Mouse (Mus musculus): ENCODE data around the gene Cass4. TPM values are rescaled to one million over a fixed set of nuclear protein-coding genes. Genes with fewer than 3 reads are reported as not detected.

Gene Cass4
- polyA plus RNA-seq, 1 experiment from 2014 or later = 0.11 TPM

- no peak for ATAC-seq
Observed at GRCm38 (mm10) chr2:172462813-172463212, 69.2 kb downstream of the Cass4 start.

GRCm38 (mm10) chr2:172466427-172467132 lies 73.0 kb downstream of the Cass4 start:
- WGBS = 69% methylated on average over 11 of the region's 11 CpGs
- ATAC-seq = no peak

More at GRCm38 (mm10) chr2:172462813-172463212, 69.2 kb downstream of the Cass4 start:
- WGBS = 89% methylated on average over 4 of the region's 4 CpGs
- H3K4me2 ChIP-seq (ENCODE audit: low read length) = no peak overlapping the region
- H3K4me3 ChIP-seq (ENCODE audit: low read depth, low read length) = no peak overlapping the region
- H3K9me3 ChIP-seq (replicated peaks; ENCODE audit: control insufficient read depth, low read length, poor library complexity, severe bottlenecking) = no peaks in the 10 kb centered on the region
- H3K36me3 ChIP-seq (ENCODE audit: control insufficient read depth, insufficient read depth, low read length) = peaks cover 22% of the 10 kb centered on the region
- H3K27ac ChIP-seq (ENCODE audit: low read length) = no peak overlapping the region
- no peak overlapping the region for H3K9ac ChIP-seq (ENCODE audit: low read depth, low read length)
- H3K27me3 ChIP-seq (ENCODE audit: control insufficient read depth, insufficient read depth, low read depth, low read length) = no peaks in the 10 kb centered on the region
- H3K4me1 ChIP-seq (ENCODE audit: control insufficient read depth, insufficient read depth, low read length) = no peaks in the 10 kb centered on the region

GRCm38 (mm10) chr2:172467206-172467605 lies 73.6 kb downstream of the Cass4 start:
- WGBS = 94% methylated on average over 5 of the region's 5 CpGs
- Histone ChIP-seq H3K4me2 (ENCODE audit: low read length) (no peak overlapping the region), H3K9me3 (replicated peaks; ENCODE audit: control insufficient read depth, low read length, poor library complexity, severe bottlenecking) (no peaks in the 10 kb centered on the region)

More at GRCm38 (mm10) chr2:172466427-172467132, 73.0 kb downstream of the Cass4 start:
- no peak overlapping the region for H3K4me2 ChIP-seq (ENCODE audit: low read length)
- no peaks in the 10 kb centered on the region for H3K9me3 ChIP-seq (replicated peaks; ENCODE audit: control insufficient read depth, low read length, poor library complexity, severe bottlenecking)
- H3K9ac ChIP-seq (ENCODE audit: low read depth, low read length) = no peak overlapping the region
- no peaks in the 10 kb centered on the region for H3K4me1 ChIP-seq (ENCODE audit: control insufficient read depth, insufficient read depth, low read length)
- peaks cover 31% of the 10 kb centered on the region for H3K36me3 ChIP-seq (ENCODE audit: control insufficient read depth, insufficient read depth, low read length)
- no peak overlapping the region for H3K4me3 ChIP-seq (ENCODE audit: low read depth, low read length)
- no peaks in the 10 kb centered on the region for H3K27me3 ChIP-seq (ENCODE audit: control insufficient read depth, insufficient read depth, low read depth, low read length)
- no peak overlapping the region for H3K27ac ChIP-seq (ENCODE audit: low read length)

GRCm38 (mm10) chr2:172468346-172468819 lies 74.8 kb downstream of the Cass4 start:
- Histone ChIP-seq H3K27me3 (ENCODE audit: control insufficient read depth, insufficient read depth, low read depth, low read length) (no peaks in the 10 kb centered on the region), H3K9me3 (replicated peaks; ENCODE audit: control insufficient read depth, low read length, poor library complexity, severe bottlenecking) (no peaks in the 10 kb centered on the region), H3K27ac (ENCODE audit: low read length) (no peak overlapping the region), H3K4me3 (ENCODE audit: low read depth, low read length) (no peak overlapping the region), H3K9ac (ENCODE audit: low read depth, low read length) (no peak overlapping the region), H3K4me2 (ENCODE audit: low read length) (no peak overlapping the region), H3K36me3 (ENCODE audit: control insufficient read depth, insufficient read depth, low read length) (peaks cover 28% of the 10 kb centered on the region), H3K4me1 (ENCODE audit: control insufficient read depth, insufficient read depth, low read length) (no peaks in the 10 kb centered on the region)
- peak; percentile 27; the same call in 1 of the 2 replicates for ATAC-seq
- WGBS = 72% methylated on average over 11 of the region's 11 CpGs

More at GRCm38 (mm10) chr2:172467206-172467605, 73.6 kb downstream of the Cass4 start:
- no peaks in the 10 kb centered on the region for H3K27me3 ChIP-seq (ENCODE audit: control insufficient read depth, insufficient read depth, low read depth, low read length)
- ATAC-seq = no peak
- H3K9ac ChIP-seq (ENCODE audit: low read depth, low read length) = no peak overlapping the region
- H3K27ac ChIP-seq (ENCODE audit: low read length) = no peak overlapping the region
- no peak overlapping the region for H3K4me3 ChIP-seq (ENCODE audit: low read depth, low read length)
- H3K4me1 ChIP-seq (ENCODE audit: control insufficient read depth, insufficient read depth, low read length) = no peaks in the 10 kb centered on the region
- H3K36me3 ChIP-seq (ENCODE audit: control insufficient read depth, insufficient read depth, low read length) = peaks cover 31% of the 10 kb centered on the region

GRCm38 (mm10) chr2:172472318-172472717 lies 78.7 kb downstream of the Cass4 start, which contains the start of gene Fam209:
TSS of gene Fam209 (plus strand) at chr2:172472520.
- WGBS = 88% methylated on average over 11 of the region's 11 CpGs
- H3K27me3 ChIP-seq (ENCODE audit: control insufficient read depth, insufficient read depth, low read depth, low read length) = no peaks in the 10 kb centered on the region; the same call in none of the 2 replicates
- no peaks in the 10 kb centered on the region for H3K9me3 ChIP-seq (replicated peaks; ENCODE audit: control insufficient read depth, low read length, poor library complexity, severe bottlenecking)
- H3K4me1 ChIP-seq (ENCODE audit: control insufficient read depth, insufficient read depth, low read length) = no peaks in the 10 kb centered on the region
- H3K9ac ChIP-seq (ENCODE audit: low read depth, low read length) = no peak within 1 kb of the TSS
- no peak within 1 kb of the TSS for H3K4me3 ChIP-seq (ENCODE audit: low read depth, low read length)
- no peak for ATAC-seq
- no peak within 1 kb of the TSS for H3K4me2 ChIP-seq (ENCODE audit: low read length)
- H3K36me3 ChIP-seq (ENCODE audit: control insufficient read depth, insufficient read depth, low read length) = peaks cover 10% of the 10 kb centered on the region
- no peak within 1 kb of the TSS for H3K27ac ChIP-seq (ENCODE audit: low read length)

- Histone ChIP-seq H3K4me2 (ENCODE audit: low read length) (no peak overlapping the region), H3K27me3 (ENCODE audit: control insufficient read depth, insufficient read depth, low read depth, low read length) (no peaks in the 10 kb centered on the region; the same call in none of the 2 replicates), H3K36me3 (ENCODE audit: control insufficient read depth, insufficient read depth, low read length) (peaks cover 5% of the 10 kb centered on the region), H3K9ac (ENCODE audit: low read depth, low read length) (no peak overlapping the region), H3K27ac (ENCODE audit: low read length) (no peak overlapping the region), H3K4me1 (ENCODE audit: control insufficient read depth, insufficient read depth, low read length) (no peaks in the 10 kb centered on the region), H3K4me3 (ENCODE audit: low read depth, low read length) (no peak overlapping the region), H3K9me3 (replicated peaks; ENCODE audit: control insufficient read depth, low read length, poor library complexity, severe bottlenecking) (no peaks in the 10 kb centered on the region)
- 64% methylated on average over 8 of the region's 8 CpGs for WGBS
- ATAC-seq = no peak
Observed at GRCm38 (mm10) chr2:172473591-172473990, 80.0 kb downstream of the Cass4 start.

GRCm38 (mm10) chr2:172474970-172475369 lies 81.4 kb downstream of the Cass4 start:
- Histone ChIP-seq H3K9me3 (replicated peaks; ENCODE audit: control insufficient read depth, low read length, poor library complexity, severe bottlenecking) (no peaks in the 10 kb centered on the region), H3K4me1 (ENCODE audit: control insufficient read depth, insufficient read depth, low read length) (no peaks in the 10 kb centered on the region), H3K4me3 (ENCODE audit: low read depth, low read length) (no peak overlapping the region), H3K27ac (ENCODE audit: low read length) (no peak overlapping the region), H3K36me3 (ENCODE audit: control insufficient read depth, insufficient read depth, low read length) (no peaks in the 10 kb centered on the region; the same call in 1 of the 2 replicates), H3K4me2 (ENCODE audit: low read length) (no peak overlapping the region), H3K9ac (ENCODE audit: low read depth, low read length) (no peak overlapping the region), H3K27me3 (ENCODE audit: control insufficient read depth, insufficient read depth, low read depth, low read length) (no peaks in the 10 kb centered on the region; the same call in none of the 2 replicates)
- WGBS = 40% methylated on average over 6 of the region's 6 CpGs
- no peak for ATAC-seq

- no peaks in the 10 kb centered on the region for H3K9me3 ChIP-seq (replicated peaks; ENCODE audit: control insufficient read depth, low read length, poor library complexity, severe bottlenecking)
- ATAC-seq = no peak
- 38% methylated on average over 10 of the region's 10 CpGs for WGBS
Observed at GRCm38 (mm10) chr2:172476707-172477260, 83.2 kb downstream of the Cass4 start.

GRCm38 (mm10) chr2:172477350-172477749 lies 83.8 kb downstream of the Cass4 start:
- Histone ChIP-seq H3K27me3 (ENCODE audit: control insufficient read depth, insufficient read depth, low read depth, low read length) (no peaks in the 10 kb centered on the region; the same call in none of the 2 replicates), H3K27ac (ENCODE audit: low read length) (no peak overlapping the region), H3K4me2 (ENCODE audit: low read length) (no peak overlapping the region), H3K4me1 (ENCODE audit: control insufficient read depth, insufficient read depth, low read length) (no peaks in the 10 kb centered on the region), H3K36me3 (ENCODE audit: control insufficient read depth, insufficient read depth, low read length) (no peaks in the 10 kb centered on the region), H3K9me3 (replicated peaks; ENCODE audit: control insufficient read depth, low read length, poor library complexity, severe bottlenecking) (no peaks in the 10 kb centered on the region), H3K4me3 (ENCODE audit: low read depth, low read length) (no peak overlapping the region), H3K9ac (ENCODE audit: low read depth, low read length) (no peak overlapping the region)
- ATAC-seq = 0 out of 2 replicates have a peak, but pooled peaks have one; percentile 6
- 41% methylated on average over 3 of the region's 3 CpGs for WGBS

More at GRCm38 (mm10) chr2:172476707-172477260, 83.2 kb downstream of the Cass4 start:
- Histone ChIP-seq H3K9ac (ENCODE audit: low read depth, low read length) (no peak overlapping the region), H3K27ac (ENCODE audit: low read length) (no peak overlapping the region), H3K27me3 (ENCODE audit: control insufficient read depth, insufficient read depth, low read depth, low read length) (no peaks in the 10 kb centered on the region; the same call in none of the 2 replicates), H3K36me3 (ENCODE audit: control insufficient read depth, insufficient read depth, low read length) (no peaks in the 10 kb centered on the region), H3K4me2 (ENCODE audit: low read length) (no peak overlapping the region), H3K4me3 (ENCODE audit: low read depth, low read length) (no peak overlapping the region), H3K4me1 (ENCODE audit: control insufficient read depth, insufficient read depth, low read length) (no peaks in the 10 kb centered on the region)
